Mouse (Mus musculus): ENCODE results near the gene Sec63. TPM values are rescaled to one million over a fixed set of nuclear protein-coding genes. Genes with fewer than 3 reads are reported as not detected.
A peak's percentile ranks its signal among the peaks of the same experiment; 100 is the strongest.

Sec63 gene
- polyA plus RNA-seq, 1 experiment = 5.0 TPM

GRCm38 (mm10) chr10:42841531-42842195 lies 80.4 kb downstream of the Sec63 start:
- no peaks in the 10 kb centered on the region for H3K4me1 ChIP-seq (ENCODE audit: control insufficient read depth, insufficient read depth, insufficient read length, low read length)
- H3K27ac ChIP-seq (ENCODE audit: insufficient read depth, low read depth, low read length) = no peak overlapping the region
- no peak overlapping the region for H3K4me3 ChIP-seq (ENCODE audit: low read depth, low read length)
- WGBS = 70% methylated on average over 16 of the region's 16 CpGs
- no peaks in the 10 kb centered on the region for H3K36me3 ChIP-seq (ENCODE audit: control insufficient read depth, insufficient read depth, low read length)
- no peak for TF ChIP-seq POLR2A (IDR thresholded peaks at IDR 0.05; ENCODE audit: low read depth, low read length)
- TF ChIP-seq CTCF (IDR thresholded peaks at IDR 0.05; ENCODE audit: extremely low read depth, insufficient read length, insufficient replicate concordance, low read depth, low read length) = peak; percentile 76; the same call in 1 of the 2 replicates
- no peaks in the 10 kb centered on the region for H3K27me3 ChIP-seq (ENCODE audit: control insufficient read depth, insufficient read depth, low read length)

- Histone ChIP-seq H3K36me3 (ENCODE audit: control insufficient read depth, insufficient read depth, low read length) (no peaks in the 10 kb centered on the region), H3K27ac (ENCODE audit: insufficient read depth, low read depth, low read length) (no peak overlapping the region), H3K27me3 (ENCODE audit: control insufficient read depth, insufficient read depth, low read length) (no peaks in the 10 kb centered on the region), H3K4me3 (ENCODE audit: low read depth, low read length) (no peak overlapping the region), H3K4me1 (ENCODE audit: control insufficient read depth, insufficient read depth, insufficient read length, low read length) (no peaks in the 10 kb centered on the region)
- WGBS = 12% methylated on average over 9 of the region's 9 CpGs
- TF ChIP-seq CTCF (IDR thresholded peaks at IDR 0.05; ENCODE audit: extremely low read depth, insufficient read length, insufficient replicate concordance, low read depth, low read length) (peak; percentile 86; the same call in 1 of the 2 replicates), POLR2A (IDR thresholded peaks at IDR 0.05; ENCODE audit: low read depth, low read length) (0 out of 2 replicates have a peak, but pooled peaks have one; percentile 22)
Measured at GRCm38 (mm10) chr10:42842358-42842757, 81.1 kb downstream of the Sec63 start.

GRCm38 (mm10) chr10:42843416-42843815 lies 82.1 kb downstream of the Sec63 start:
- 29% methylated on average over 1 of the region's 1 CpGs for WGBS
- Histone ChIP-seq H3K36me3 (ENCODE audit: control insufficient read depth, insufficient read depth, low read length) (no peaks in the 10 kb centered on the region), H3K27me3 (ENCODE audit: control insufficient read depth, insufficient read depth, low read length) (no peaks in the 10 kb centered on the region), H3K27ac (ENCODE audit: insufficient read depth, low read depth, low read length) (no peak overlapping the region), H3K4me1 (ENCODE audit: control insufficient read depth, insufficient read depth, insufficient read length, low read length) (peaks cover 6% of the 10 kb centered on the region), H3K4me3 (ENCODE audit: low read depth, low read length) (no peak overlapping the region)
- no peak for TF ChIP-seq CTCF (IDR thresholded peaks at IDR 0.05; ENCODE audit: extremely low read depth, insufficient read length, insufficient replicate concordance, low read depth, low read length)
- no peak for TF ChIP-seq POLR2A (IDR thresholded peaks at IDR 0.05; ENCODE audit: low read depth, low read length)

GRCm38 (mm10) chr10:42845480-42845879 lies 84.2 kb downstream of the Sec63 start:
- TF ChIP-seq CTCF (IDR thresholded peaks at IDR 0.05; ENCODE audit: extremely low read depth, insufficient read length, insufficient replicate concordance, low read depth, low read length) = no peak
- no peak for TF ChIP-seq POLR2A (IDR thresholded peaks at IDR 0.05; ENCODE audit: low read depth, low read length)

GRCm38 (mm10) chr10:42848179-42849080 lies 87.1 kb downstream of the Sec63 start:
- Histone ChIP-seq H3K4me3 (ENCODE audit: low read depth, low read length) (peak overlapping the region; percentile 51), H3K27ac (ENCODE audit: insufficient read depth, low read depth, low read length) (peak overlapping the region; percentile 92), H3K27me3 (ENCODE audit: control insufficient read depth, insufficient read depth, low read length) (no peaks in the 10 kb centered on the region), H3K4me1 (ENCODE audit: control insufficient read depth, insufficient read depth, insufficient read length, low read length) (peaks cover 10% of the 10 kb centered on the region), H3K36me3 (ENCODE audit: control insufficient read depth, insufficient read depth, low read length) (no peaks in the 10 kb centered on the region)
- WGBS = 26% methylated on average over 13 of the region's 13 CpGs
- TF ChIP-seq CTCF (IDR thresholded peaks at IDR 0.05; ENCODE audit: extremely low read depth, insufficient read length, insufficient replicate concordance, low read depth, low read length) (no peak), POLR2A (IDR thresholded peaks at IDR 0.05; ENCODE audit: low read depth, low read length) (no peak)

More at GRCm38 (mm10) chr10:42845480-42845879, 84.2 kb downstream of the Sec63 start:
- Histone ChIP-seq H3K4me1 (ENCODE audit: control insufficient read depth, insufficient read depth, insufficient read length, low read length) (peaks cover 10% of the 10 kb centered on the region), H3K27ac (ENCODE audit: insufficient read depth, low read depth, low read length) (no peak overlapping the region), H3K4me3 (ENCODE audit: low read depth, low read length) (no peak overlapping the region), H3K27me3 (ENCODE audit: control insufficient read depth, insufficient read depth, low read length) (no peaks in the 10 kb centered on the region), H3K36me3 (ENCODE audit: control insufficient read depth, insufficient read depth, low read length) (no peaks in the 10 kb centered on the region)
- WGBS = 59% methylated on average over 1 of the region's 1 CpGs

- Histone ChIP-seq H3K27ac (ENCODE audit: insufficient read depth, low read depth, low read length) (peak overlapping the region; percentile 17), H3K36me3 (ENCODE audit: control insufficient read depth, insufficient read depth, low read length) (no peaks in the 10 kb centered on the region), H3K4me3 (ENCODE audit: low read depth, low read length) (peak overlapping the region; percentile 43), H3K4me1 (ENCODE audit: control insufficient read depth, insufficient read depth, insufficient read length, low read length) (peaks cover 10% of the 10 kb centered on the region), H3K27me3 (ENCODE audit: control insufficient read depth, insufficient read depth, low read length) (no peaks in the 10 kb centered on the region)
- WGBS = 38% methylated on average over 7 of the region's 7 CpGs
- TF ChIP-seq POLR2A (IDR thresholded peaks at IDR 0.05; ENCODE audit: low read depth, low read length) (no peak), CTCF (IDR thresholded peaks at IDR 0.05; ENCODE audit: extremely low read depth, insufficient read length, insufficient replicate concordance, low read depth, low read length) (no peak)
Measured at GRCm38 (mm10) chr10:42849081-42849400, 87.7 kb downstream of the Sec63 start.

- Histone ChIP-seq H3K4me3 (ENCODE audit: low read depth, low read length) (no peak overlapping the region), H3K27ac (ENCODE audit: insufficient read depth, low read depth, low read length) (no peak overlapping the region), H3K4me1 (ENCODE audit: control insufficient read depth, insufficient read depth, insufficient read length, low read length) (no peaks in the 10 kb centered on the region), H3K27me3 (ENCODE audit: control insufficient read depth, insufficient read depth, low read length) (no peaks in the 10 kb centered on the region), H3K36me3 (ENCODE audit: control insufficient read depth, insufficient read depth, low read length) (no peaks in the 10 kb centered on the region)
- WGBS = 78% methylated on average over 4 of the region's 4 CpGs
- TF ChIP-seq CTCF (IDR thresholded peaks at IDR 0.05; ENCODE audit: extremely low read depth, insufficient read length, insufficient replicate concordance, low read depth, low read length) = no peak
- TF ChIP-seq POLR2A (IDR thresholded peaks at IDR 0.05; ENCODE audit: low read depth, low read length) = no peak
Measured at GRCm38 (mm10) chr10:42854838-42855237, 93.5 kb downstream of the Sec63 start.
